Mouse (Mus musculus): ENCODE results near the gene Bglap. TPM values are rescaled to one million over a fixed set of nuclear protein-coding genes. Genes with fewer than 3 reads are reported as not detected.
"Not testable (repeated sequence)": the region's sequence is repeated elsewhere in the genome, so short reads cannot be mapped to it uniquely, and the experiment has no call there.

Gene Bglap
- polyA plus RNA-seq, 1 experiment = not detected

- TF ChIP-seq POLR2A (IDR thresholded peaks at IDR 0.05; ENCODE audit: insufficient read depth, low read depth, low read length) = 0 out of 2 replicates have a peak, but pooled peaks have one; percentile 35
- WGBS = 13% methylated on average over 19 of the region's 19 CpGs
- H3K4me3 ChIP-seq (ENCODE audit: insufficient read depth, low read depth, low read length) = peak overlapping the region; percentile 11; the same call in 1 of the 2 replicates
- peak overlapping the region; percentile 20; the same call in 1 of the 2 replicates for H3K27ac ChIP-seq (ENCODE audit: insufficient read depth, low read depth, low read length)
- peaks cover 18% of the 10 kb centered on the region for H3K4me1 ChIP-seq (ENCODE audit: control insufficient read depth, insufficient read depth, low read length)
Measured at GRCm38 (mm10) chr3:88375750-88376626, 8.3 kb downstream of the Bglap start.

- not testable (repeated sequence) for H3K27ac ChIP-seq (ENCODE audit: insufficient read depth, low read depth, low read length); H3K4me3 ChIP-seq (ENCODE audit: insufficient read depth, low read depth, low read length)
- WGBS = 92% methylated on average over 9 of the region's 9 CpGs
- peaks cover 20% of the 10 kb centered on the region for H3K4me1 ChIP-seq (ENCODE audit: control insufficient read depth, insufficient read depth, low read length)
Measured at GRCm38 (mm10) chr3:88372643-88373042, 11.6 kb downstream of the Bglap start, which contains the start of gene Bglap3. TSS of gene Bglap3 (minus strand) at chr3:88372743.

DNA sequence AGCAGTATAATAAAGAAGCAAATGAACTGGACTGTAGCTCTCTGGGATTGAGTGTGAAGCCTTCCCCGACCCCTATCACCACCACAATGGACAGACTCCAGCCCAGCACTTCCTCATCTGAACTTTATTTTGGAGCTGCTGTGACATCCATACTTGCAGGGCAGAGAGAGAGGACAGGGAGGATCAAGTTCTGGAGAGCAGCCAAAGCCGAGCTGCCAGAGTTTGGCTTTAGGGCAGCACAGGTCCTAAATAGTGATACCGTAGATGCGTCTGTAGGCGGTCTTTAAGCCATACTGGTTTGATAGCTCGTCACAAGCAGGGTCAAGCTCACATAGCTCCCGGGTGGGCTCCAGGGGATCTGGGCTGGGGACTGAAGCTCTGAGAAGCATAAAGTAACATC, 15.8 kb downstream of the Bglap start:
- not testable (repeated sequence) for H3K4me3 ChIP-seq (ENCODE audit: insufficient read depth, low read depth, low read length); H3K27ac ChIP-seq (ENCODE audit: insufficient read depth, low read depth, low read length)
- peaks cover 28% of the 10 kb centered on the region for H3K4me1 ChIP-seq (ENCODE audit: control insufficient read depth, insufficient read depth, low read length)
- WGBS = 82% methylated on average over 7 of the region's 7 CpGs

- H3K27ac ChIP-seq (ENCODE audit: insufficient read depth, low read depth, low read length); H3K4me3 ChIP-seq (ENCODE audit: insufficient read depth, low read depth, low read length): not testable (repeated sequence)
- WGBS = 64% methylated on average over 5 of the region's 7 CpGs
- peaks cover 28% of the 10 kb centered on the region for H3K4me1 ChIP-seq (ENCODE audit: control insufficient read depth, insufficient read depth, low read length)
Measured at GRCm38 (mm10) chr3:88367517-88367916, 16.7 kb downstream of the Bglap start.

GRCm38 (mm10) chr3:88366830-88367428, 17.3 kb downstream of the Bglap start:
- peak overlapping the region; percentile 59; the same call in 1 of the 2 replicates for H3K27ac ChIP-seq (ENCODE audit: insufficient read depth, low read depth, low read length)
- H3K4me1 ChIP-seq (ENCODE audit: control insufficient read depth, insufficient read depth, low read length) = peaks cover 28% of the 10 kb centered on the region
- H3K4me3 ChIP-seq (ENCODE audit: insufficient read depth, low read depth, low read length) = peak overlapping the region; percentile 53
- 3% methylated on average over 22 of the region's 22 CpGs for WGBS

DNA sequence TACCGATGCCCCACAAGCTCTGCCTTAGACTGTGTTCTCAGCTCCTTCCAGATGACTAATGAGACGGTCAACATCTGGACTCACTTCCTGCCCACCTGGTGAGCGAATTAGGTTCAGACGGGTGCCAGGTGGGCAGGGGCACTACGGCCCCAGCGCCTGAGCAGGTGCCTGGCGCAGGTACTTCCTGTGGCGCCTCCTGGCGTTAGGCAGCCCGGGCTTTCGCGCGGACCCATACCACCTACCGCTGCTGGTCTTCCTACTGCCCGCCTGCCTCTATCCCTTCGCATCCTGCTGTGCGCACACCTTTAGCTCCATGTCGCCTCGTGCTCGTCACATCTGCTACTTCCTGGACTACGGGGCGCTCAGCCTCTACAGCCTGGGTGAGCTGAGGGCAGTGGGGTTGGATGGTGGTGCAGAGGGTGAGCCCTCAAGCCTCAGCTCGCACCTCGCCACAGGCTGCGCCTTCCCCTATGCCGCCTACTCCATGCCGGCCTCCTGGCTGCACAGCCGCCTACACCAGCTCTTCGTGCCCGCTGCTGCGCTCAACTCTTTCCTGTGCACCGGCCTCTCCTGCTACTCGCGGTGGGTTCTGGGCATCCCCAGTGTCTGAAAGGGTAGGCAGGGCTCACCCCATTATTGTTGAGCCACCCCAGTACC, 18.4 kb downstream of the Bglap start:
- TF ChIP-seq POLR2A (IDR thresholded peaks at IDR 0.05; ENCODE audit: insufficient read depth, low read depth, low read length) (no peak), CTCF (IDR thresholded peaks at IDR 0.05; ENCODE audit: insufficient read depth, low read depth, low read length) (no peak)
- Histone ChIP-seq H3K27ac (ENCODE audit: insufficient read depth, low read depth, low read length) (no peak overlapping the region), H3K4me3 (ENCODE audit: insufficient read depth, low read depth, low read length) (peak overlapping the region; percentile 9; the same call in 1 of the 2 replicates), H3K4me1 (ENCODE audit: control insufficient read depth, insufficient read depth, low read length) (peaks cover 28% of the 10 kb centered on the region)
- 53% methylated on average over 34 of the region's 34 CpGs for WGBS

GRCm38 (mm10) chr3:88364337-88364736, 19.9 kb downstream of the Bglap start, which contains the start of gene Paqr6:
TSS of gene Paqr6 (plus strand) at chr3:88364584.
- 18% methylated on average over 16 of the region's 16 CpGs for WGBS
- Histone ChIP-seq H3K27ac (ENCODE audit: insufficient read depth, low read depth, low read length) (peak within 1 kb of the TSS; percentile 38), H3K4me3 (ENCODE audit: insufficient read depth, low read depth, low read length) (peak within 1 kb of the TSS; percentile 3; the same call in 1 of the 2 replicates), H3K4me1 (ENCODE audit: control insufficient read depth, insufficient read depth, low read length) (peaks cover 28% of the 10 kb centered on the region)
- TF ChIP-seq POLR2A (IDR thresholded peaks at IDR 0.05; ENCODE audit: insufficient read depth, low read depth, low read length) (no peak), CTCF (IDR thresholded peaks at IDR 0.05; ENCODE audit: insufficient read depth, low read depth, low read length) (no peak)

DNA sequence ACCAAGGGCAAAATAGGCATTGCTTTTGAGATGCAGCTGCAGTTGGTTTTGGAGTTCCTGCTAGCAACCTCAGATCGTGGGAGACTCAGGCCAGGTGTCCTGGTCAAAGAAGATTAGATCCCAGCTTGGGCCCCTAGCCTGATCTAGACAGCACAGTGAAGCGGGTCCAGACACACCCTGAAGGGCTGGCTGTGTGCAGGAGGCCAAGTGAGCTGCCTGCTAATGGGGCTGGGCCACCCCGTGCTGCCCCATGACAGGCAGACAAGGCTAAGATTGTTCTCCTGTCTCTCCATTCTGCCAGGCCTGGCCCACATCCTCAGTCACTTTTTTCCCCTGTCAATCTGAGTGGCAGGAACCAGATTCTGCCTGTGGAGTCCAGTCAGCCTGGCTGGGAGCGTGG, 20.6 kb downstream of the Bglap start:
- Histone ChIP-seq H3K27ac (ENCODE audit: insufficient read depth, low read depth, low read length) (peak overlapping the region; percentile 38; the same call in 1 of the 2 replicates), H3K4me1 (ENCODE audit: control insufficient read depth, insufficient read depth, low read length) (peaks cover 28% of the 10 kb centered on the region), H3K4me3 (ENCODE audit: insufficient read depth, low read depth, low read length) (no peak overlapping the region)
- TF ChIP-seq POLR2A (IDR thresholded peaks at IDR 0.05; ENCODE audit: insufficient read depth, low read depth, low read length) = no peak
- no peak for TF ChIP-seq CTCF (IDR thresholded peaks at IDR 0.05; ENCODE audit: insufficient read depth, low read depth, low read length)
- 43% methylated on average over 4 of the region's 4 CpGs for whole genome bisulfite sequencing

DNA sequence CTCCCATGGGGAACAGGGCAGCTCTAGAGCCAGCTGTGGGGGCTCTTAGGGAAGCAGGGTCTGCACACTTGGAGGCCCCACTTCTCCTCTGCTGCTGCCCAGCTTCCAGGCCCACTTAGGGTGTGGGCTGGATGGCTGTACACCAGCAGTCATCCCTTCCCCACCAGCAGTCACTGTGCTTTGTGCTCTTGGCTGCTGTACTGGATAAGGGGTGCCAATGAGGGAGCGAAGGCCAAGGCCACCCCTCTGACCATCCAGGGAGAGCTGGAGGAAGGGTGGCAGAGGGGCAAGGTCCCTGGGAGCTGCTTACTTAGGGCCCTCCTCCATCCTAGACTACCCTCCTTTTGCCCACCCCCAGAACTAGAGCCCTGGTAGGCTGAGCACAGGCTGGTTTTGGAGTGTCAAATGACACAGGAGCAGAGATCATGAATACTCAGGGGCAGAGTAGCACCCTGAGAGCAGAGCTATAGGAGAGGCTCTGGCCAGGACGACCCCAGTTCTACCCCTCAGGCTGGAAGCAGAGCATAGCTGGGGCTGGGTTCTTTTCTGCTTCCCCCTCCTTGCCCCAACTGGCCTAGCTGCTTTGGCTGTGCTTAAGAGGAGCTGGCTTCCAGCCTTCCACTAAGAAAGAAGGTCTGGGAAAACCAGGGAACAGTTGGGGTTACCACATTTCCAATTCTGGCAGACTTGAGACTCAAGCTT, 22.5 kb downstream of the Bglap start:
- TF ChIP-seq POLR2A (IDR thresholded peaks at IDR 0.05; ENCODE audit: insufficient read depth, low read depth, low read length) (no peak), CTCF (IDR thresholded peaks at IDR 0.05; ENCODE audit: insufficient read depth, low read depth, low read length) (no peak)
- Histone ChIP-seq H3K4me3 (ENCODE audit: insufficient read depth, low read depth, low read length) (no peak overlapping the region), H3K4me1 (ENCODE audit: control insufficient read depth, insufficient read depth, low read length) (peaks cover 19% of the 10 kb centered on the region), H3K27ac (ENCODE audit: insufficient read depth, low read depth, low read length) (peak overlapping the region; percentile 38; the same call in 1 of the 2 replicates)
- 38% methylated on average over 2 of the region's 2 CpGs for WGBS
